Mouse (Mus musculus) bone marrow, adult 2 months (tissue): ENCODE measurements around the gene Txk. TPM values are rescaled to one million over a fixed set of nuclear protein-coding genes. Genes with fewer than 3 reads are reported as not detected.

ENCODE experiments used
- H3K27ac ChIP-seq: fragments of 200-500 bp; 2 replicates; pipeline ENCODE4 v1.5.1; 2012; ENCODE audit warnings: low read depth, mild to moderate bottlenecking, control low read depth, inconsistent platforms, low read length; ENCODE audit not compliant: control insufficient read depth, poor library complexity, insufficient read depth
- H3K4me1 ChIP-seq: fragments of 200-500 bp; 2 replicates; pipeline ENCODE4 v1.6.1; 2011; ENCODE audit warnings: low read length; ENCODE audit not compliant: control insufficient read depth, insufficient read depth
- H3K4me3 ChIP-seq: fragments of 200-500 bp; replicated peaks from 2 replicates; pipeline ENCODE3; 2011; ENCODE audit warnings: mild to moderate bottlenecking, low read depth, low read length, control low read depth; ENCODE audit not compliant: control insufficient read depth
- CTCF ChIP-seq: fragments of 200-500 bp; IDR thresholded peaks from 2 replicates; pipeline ENCODE4 v1.5.1; 2011; ENCODE audit warnings: low read length, control low read depth; ENCODE audit not compliant: control insufficient read depth, insufficient read depth
- POLR2A ChIP-seq: fragments of 200-500 bp; IDR thresholded peaks from 2 replicates; pipeline ENCODE4 v1.6.1; 2011; ENCODE audit warnings: low read depth, mild to moderate bottlenecking, control low read depth, low read length, borderline replicate concordance; ENCODE audit not compliant: control insufficient read depth
- WGBS: fragments of 180-500 bp; shearing (Covaris S2); methylation state at CpG from one replicate; pipeline ENCODE4 v1.1.7; 2018; 5-methylcytosine and 5-hydroxymethylcytosine counted together
- polyA plus RNA-seq: library from polyadenylated mRNA; stranded (reverse); fragments of >200 nt; gene quantifications from 2 replicates; pipeline ENCODE4 v1.2.4, GENCODE M21; 2011; ENCODE audit warnings: low replicate concordance; ENCODE audit not compliant: missing spikeins, insufficient read depth, insufficient read length

Gene Txk
- polyA plus RNA-seq, 1 experiment: 2.5 TPM

DNA sequence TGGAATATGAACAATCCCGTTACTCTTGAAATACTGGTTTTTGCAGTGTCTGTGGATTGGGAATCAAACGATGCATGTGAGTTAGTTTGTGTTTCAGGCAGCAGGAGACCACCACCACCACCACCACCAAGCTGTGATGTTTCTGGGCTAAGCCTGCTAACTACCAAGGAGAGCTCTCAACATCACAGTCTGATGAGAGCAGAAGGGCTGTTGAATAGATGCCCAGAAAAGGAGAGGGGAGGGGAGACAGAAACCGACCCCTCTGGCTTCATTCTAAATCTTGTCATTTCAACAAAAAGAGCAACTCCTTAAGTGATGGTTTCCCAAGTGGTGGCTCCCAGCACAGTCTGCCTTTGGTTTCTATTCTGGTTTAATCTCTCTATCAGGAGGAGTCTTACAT, 54.2 kb downstream of the Txk start:
- no peak overlapping the region for H3K4me3 ChIP-seq
- 74% methylated on average over 3 of the region's 3 CpGs for WGBS
- no peaks in the 10 kb centered on the region for H3K4me1 ChIP-seq
- no peak overlapping the region for H3K27ac ChIP-seq
- no peak for TF ChIP-seq POLR2A
- no peak for TF ChIP-seq CTCF

- WGBS: 85% methylated on average over 13 of the region's 13 CpGs
- TF ChIP-seq POLR2A: no peak
- Histone ChIP-seq H3K4me3 (no peak overlapping the region), H3K4me1 (no peaks in the 10 kb centered on the region), H3K27ac (no peak overlapping the region)
Measured at GRCm38 (mm10) chr5:72696491-72696890, 56.1 kb downstream of the Txk start.

DNA sequence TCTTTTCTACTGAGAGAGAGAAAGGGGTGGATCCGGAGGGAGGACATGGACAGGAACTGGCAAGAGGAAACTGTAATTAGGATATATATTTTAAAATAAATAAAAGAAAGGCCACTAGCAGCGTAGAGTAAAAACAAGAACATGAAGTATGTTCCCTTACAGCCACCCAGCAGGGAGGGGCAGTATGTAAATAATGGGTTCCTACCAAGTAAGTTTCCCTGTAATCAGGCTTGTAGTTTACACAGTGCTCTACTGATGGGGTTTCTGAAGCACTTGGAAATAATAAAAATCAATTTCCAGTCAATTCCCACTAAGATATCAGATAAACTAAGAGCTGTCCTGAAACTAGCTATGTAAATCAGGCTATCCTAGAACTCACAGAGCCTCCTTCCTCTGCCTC, 57.9 kb downstream of the Txk start:
- Histone ChIP-seq H3K4me1 (no peaks in the 10 kb centered on the region), H3K27ac (no peak overlapping the region), H3K4me3 (no peak overlapping the region)
- TF ChIP-seq POLR2A (no peak), CTCF (no peak)
- WGBS: 68% methylated on average over 2 of the region's 2 CpGs

GRCm38 (mm10) chr5:72690516-72690915, 62.1 kb downstream of the Txk start:
- TF ChIP-seq CTCF (no peak), POLR2A (no peak)
- 89% methylated on average over 5 of the region's 5 CpGs for WGBS
- Histone ChIP-seq H3K4me1 (no peaks in the 10 kb centered on the region), H3K4me3 (no peak overlapping the region), H3K27ac (no peak overlapping the region)

GRCm38 (mm10) chr5:72689556-72689955, 63.0 kb downstream of the Txk start:
- H3K27ac ChIP-seq: no peak overlapping the region
- TF ChIP-seq POLR2A (no peak), CTCF (no peak)
- H3K4me1 ChIP-seq: no peaks in the 10 kb centered on the region
- WGBS: 85% methylated on average over 7 of the region's 7 CpGs
- H3K4me3 ChIP-seq: no peak overlapping the region

- TF ChIP-seq CTCF: no peak
- TF ChIP-seq POLR2A: no peak
- WGBS: 52% methylated on average over 6 of the region's 6 CpGs
- Histone ChIP-seq H3K27ac (no peak overlapping the region), H3K4me3 (no peak overlapping the region), H3K4me1 (no peaks in the 10 kb centered on the region)
Measured at GRCm38 (mm10) chr5:72681451-72681850, 71.1 kb downstream of the Txk start.

DNA sequence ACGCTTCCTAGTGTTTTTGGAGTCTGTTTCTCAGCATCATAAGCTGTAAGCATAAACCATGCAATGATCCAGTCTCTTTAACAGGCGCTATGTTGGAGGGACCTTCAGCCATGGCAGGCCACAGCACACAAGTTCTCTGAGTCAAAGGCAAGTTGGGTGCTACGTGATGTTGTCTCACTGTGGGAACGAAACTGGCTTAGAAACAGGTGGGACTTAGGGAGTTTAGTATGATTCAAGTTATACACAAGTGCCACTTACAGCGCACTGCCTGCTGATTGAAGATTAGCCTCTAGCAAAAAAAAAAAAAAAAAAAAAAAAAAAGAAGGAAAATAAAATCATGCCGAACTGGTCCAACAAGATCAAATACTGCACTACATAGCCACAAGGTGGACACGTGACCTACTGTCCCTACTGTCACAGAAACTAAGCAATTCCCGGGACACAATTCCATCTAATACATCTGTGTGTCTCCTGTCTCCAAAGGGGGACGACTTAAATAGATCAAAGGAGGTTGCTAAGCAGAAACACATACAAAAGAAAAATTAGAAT, 77.5 kb downstream of the Txk start:
- H3K4me1 ChIP-seq: no peaks in the 10 kb centered on the region
- WGBS: 73% methylated on average over 9 of the region's 9 CpGs
- TF ChIP-seq CTCF (no peak), POLR2A (no peak)
- H3K4me3 ChIP-seq: no peak overlapping the region
- no peak overlapping the region for H3K27ac ChIP-seq

- Histone ChIP-seq H3K4me1 (no peaks in the 10 kb centered on the region), H3K4me3 (no peak overlapping the region), H3K27ac (no peak overlapping the region)
- TF ChIP-seq CTCF (no peak), POLR2A (no peak)
- 77% methylated on average over 8 of the region's 8 CpGs for WGBS
Measured at GRCm38 (mm10) chr5:72671017-72671699, 81.4 kb downstream of the Txk start.

GRCm38 (mm10) chr5:72668351-72668750, 84.2 kb downstream of the Txk start:
- TF ChIP-seq CTCF: no peak
- TF ChIP-seq POLR2A: no peak
- WGBS: 85% methylated on average over 9 of the region's 9 CpGs
- Histone ChIP-seq H3K27ac (no peak overlapping the region), H3K4me1 (no peaks in the 10 kb centered on the region), H3K4me3 (no peak overlapping the region)
